Mouse (Mus musculus): ENCODE results near the gene Jhy.

Gene Jhy

GRCm38 (mm10) chr9:40851515-40851914 lies 112.4 kb downstream of the Jhy start:
- no peak for DNase-seq (ENCODE audit: low spot score)
